ENCODE assay signal across 9 mouse cellular contexts in genomic region chr5:5664371-5664926, GRCm38 (mm10). TPM values are rescaled to one million over a fixed set of nuclear protein-coding genes. Genes with fewer than 3 reads are reported as not detected.
DNase-seq lines count a peak whose midpoint lies in the region; ATAC-seq and TF ChIP-seq lines count a peak whose summit lies in the region.
"Had no signal": no experiment of that assay in that cellular context is flagged by ENCODE, and none has a peak within 500 bp of the region (broad histone marks: within the 10 kb centered on the region; RNA-seq: fewer than 3 reads in every experiment).

No protein-coding gene starts in this region.

- peaks cover 7% of the 10 kb centered on the region; the same call in 1 of the 2 replicates for H3K27me3 ChIP-seq in heart, embryonic 13.5 days (replicated peaks)
- 0 out of 2 replicates have a peak, but pooled peaks cover 3% of the 10 kb centered on the region for H3K27me3 ChIP-seq in E14TG2a.4 (ENCODE audit: insufficient read depth, low read length)
- no peaks in the 10 kb centered on the region for H3K27me3 ChIP-seq in forebrain, embryonic 16.5 days (replicated peaks; ENCODE audit: control insufficient read depth, insufficient read depth, low read length)
- peaks cover 15% of the 10 kb centered on the region for H3K27me3 ChIP-seq in liver, embryonic 15.5 days
- H3K27me3 ChIP-seq: CH12.LX had no signal

- H3K9ac ChIP-seq in heart, embryonic 13.5 days = peak overlapping the region; percentile 75
- H3K9ac ChIP-seq in forebrain, embryonic 16.5 days (replicated peaks; ENCODE audit: low read depth, low read length) = peak overlapping the region; percentile 67
- no peak overlapping the region for H3K9ac ChIP-seq in liver, embryonic 15.5 days

- peak overlapping the region; percentile 79 for H3K4me2 ChIP-seq in heart, embryonic 13.5 days
- peak overlapping the region; percentile 83 for H3K4me2 ChIP-seq in forebrain, embryonic 16.5 days (ENCODE audit: low read length)
- peak overlapping the region; percentile 75 for H3K4me2 ChIP-seq in liver, embryonic 15.5 days

- no peaks in the 10 kb centered on the region for H3K9me3 ChIP-seq in heart, embryonic 13.5 days
- no peaks in the 10 kb centered on the region for H3K9me3 ChIP-seq in E14TG2a.4 (ENCODE audit: low read length)
- no peaks in the 10 kb centered on the region for H3K9me3 ChIP-seq in forebrain, embryonic 16.5 days (ENCODE audit: control insufficient read depth, low read length)
- H3K9me3 ChIP-seq in liver, embryonic 15.5 days (replicated peaks) = no peaks in the 10 kb centered on the region

- ATAC-seq in heart, embryonic 13.5 days (ENCODE audit: extremely low read depth, insufficient number of reproducible peaks, low FRiP score, low TSS enrichment) = no peak
- peak; percentile 29 for ATAC-seq in forebrain, embryonic 16.5 days
- ATAC-seq in liver, embryonic 15.5 days (ENCODE audit: insufficient read depth) = no peak

- 0 out of 2 replicates have a peak, but pooled peaks cover 3% of the 10 kb centered on the region for H3K36me3 ChIP-seq in heart, embryonic 13.5 days
- H3K36me3 ChIP-seq in E14TG2a.4 (ENCODE audit: insufficient read depth, low read length) = peaks cover 6% of the 10 kb centered on the region
- H3K36me3 ChIP-seq in forebrain, embryonic 16.5 days (ENCODE audit: control insufficient read depth, insufficient read depth) = no peaks in the 10 kb centered on the region
- H3K36me3 ChIP-seq in liver, embryonic 15.5 days (replicated peaks) = no peaks in the 10 kb centered on the region

- H3K27ac ChIP-seq in heart, embryonic 13.5 days (replicated peaks) = no peak overlapping the region
- H3K27ac ChIP-seq in forebrain, embryonic 16.5 days (ENCODE audit: low read length) = peak overlapping the region; percentile 66; the same call in 1 of the 2 replicates
- H3K27ac ChIP-seq in liver, embryonic 15.5 days (replicated peaks) = no peak overlapping the region

- TF ChIP-seq CTCF in E14TG2a.4 (conservative IDR thresholded peaks at IDR 0.05; ENCODE audit: low read length) = no peak

- DNase-seq in heart, adult 8-10 months (ENCODE audit: low spot score) = no peak
- no peak for DNase-seq in right cerebral cortex, adult 18-20 months
- DNase-seq in yolk sac, embryonic 10.5 days (ENCODE audit: low spot score) = no peak
- no peak for DNase-seq in urinary bladder, adult 18-20 months (ENCODE audit: low spot score in 2 of 2)

- 58% methylated on average over 6 of the region's 6 CpGs for WGBS in heart, embryonic 13.5 days
- WGBS in forebrain, embryonic 16.5 days = 47% methylated on average over 6 of the region's 6 CpGs
- 43% methylated on average over 6 of the region's 6 CpGs for WGBS in liver, embryonic 15.5 days (ENCODE audit: insufficient replicate concordance)

- H3K4me1 ChIP-seq in heart, embryonic 13.5 days = peaks cover 9% of the 10 kb centered on the region; the same call in 1 of the 2 replicates
- H3K4me1 ChIP-seq in E14TG2a.4 (replicated peaks; ENCODE audit: low read depth, low read length) = peaks cover 11% of the 10 kb centered on the region
- peaks cover 16% of the 10 kb centered on the region for H3K4me1 ChIP-seq in forebrain, embryonic 16.5 days (replicated peaks; ENCODE audit: control insufficient read depth, insufficient read depth, low read length)
- H3K4me1 ChIP-seq in liver, embryonic 15.5 days (replicated peaks) = no peaks in the 10 kb centered on the region; the same call in 1 of the 2 replicates

- peak overlapping the region; percentile 72 for H3K4me3 ChIP-seq in heart, embryonic 13.5 days
- H3K4me3 ChIP-seq in E14TG2a.4 (replicated peaks; ENCODE audit: low read length) = peak overlapping the region; percentile 98
- peak overlapping the region; percentile 67 for H3K4me3 ChIP-seq in forebrain, embryonic 16.5 days (replicated peaks; ENCODE audit: low read length)
- peak overlapping the region; percentile 52 for H3K4me3 ChIP-seq in liver, embryonic 15.5 days (replicated peaks)

RNA-seq across cellular contexts. Expression of gene Cfap69, which starts 0.4 kb away (rescaled TPM):
- 0.78 and 1.4 TPM in 2 replicates for polyA plus RNA-seq in heart, embryonic 13.5 days (2015; fragmentation: Nextera tagmentation; extraction: Ambion mirVana)
- total RNA-seq in heart, adult 8-10 months (2022) = 1 to 10 TPM in 1 of 4 experiments, under 1 TPM in 3; 0.44 to 1.1 (median 0.68) TPM
- polyA plus RNA-seq in forebrain, embryonic 16.5 days (2015; fragmentation: Nextera tagmentation; extraction: Ambion mirVana) = 6.5 and 11.1 TPM in 2 replicates
- 0.21 and 0.37 TPM in 2 replicates for polyA plus RNA-seq in liver, embryonic 15.5 days (2015; fragmentation: Nextera tagmentation; extraction: Ambion mirVana)

RNA-seq across cellular contexts. Expression of gene Steap2, which starts 29.9 kb away (rescaled TPM):
- polyA plus RNA-seq in heart, embryonic 13.5 days (2015; fragmentation: Nextera tagmentation; extraction: Ambion mirVana) = 2.8 and 2.9 TPM in 2 replicates
- total RNA-seq in heart, adult 8-10 months (2022) = under 1 TPM; 0.44 to 0.65 (median 0.60) TPM
- polyA plus RNA-seq in forebrain, embryonic 16.5 days (2015; fragmentation: Nextera tagmentation; extraction: Ambion mirVana) = 4.3 and 4.4 TPM in 2 replicates
- polyA plus RNA-seq in liver, embryonic 15.5 days (2015; fragmentation: Nextera tagmentation; extraction: Ambion mirVana) = 5.3 and 5.5 TPM in 2 replicates
- total RNA-seq: CH12.LX had no signal
